14 mouse cellular contexts compared by ENCODE assay signal in the genomic region with DNA sequence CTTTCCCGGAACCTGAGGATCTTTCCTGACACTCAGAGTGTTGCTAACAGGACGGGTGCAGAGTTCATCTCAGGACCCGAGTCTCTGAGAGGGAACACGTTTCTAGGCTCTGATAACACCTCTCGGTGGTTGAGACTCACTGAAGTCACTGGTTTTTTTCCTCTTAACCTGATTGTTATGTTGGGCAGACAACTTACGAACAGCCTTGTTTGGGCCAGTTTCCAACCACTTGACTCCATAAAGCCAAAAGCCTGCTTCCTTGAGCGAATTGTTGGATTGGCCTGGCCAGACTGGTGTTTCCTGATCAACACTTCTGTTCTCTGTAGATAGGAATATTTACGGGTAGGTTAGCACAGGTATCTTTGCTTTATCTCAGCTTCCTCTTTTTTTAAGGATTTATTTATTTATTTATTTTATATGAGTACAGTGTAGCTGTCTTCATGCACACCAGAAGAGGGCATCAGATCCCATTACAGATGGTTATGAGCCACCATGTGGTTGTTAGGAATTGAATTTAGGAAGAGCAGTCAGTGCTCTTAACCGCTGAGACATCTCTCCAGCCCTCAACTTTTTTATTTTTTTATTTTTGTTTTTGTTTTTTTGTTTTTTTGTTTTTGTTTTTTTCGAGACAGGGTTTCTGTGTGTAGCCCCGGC. TPM values are rescaled to one million over a fixed set of nuclear protein-coding genes. Genes with fewer than 3 reads are reported as not detected.
DNase-seq lines count a peak whose midpoint lies in the region; ATAC-seq and TF ChIP-seq lines count a peak whose summit lies in the region.
"Had no signal": no experiment of that assay in that cellular context is flagged by ENCODE, and none has a peak within 500 bp of the region (broad histone marks: within the 10 kb centered on the region; RNA-seq: fewer than 3 reads in every experiment).

No protein-coding gene starts in this region.

- DNase-seq in cerebellum, adult 11-12 months, result peak; percentile 38
- DNase-seq in cerebellum, postnatal 14 days, result no peak
- peak; percentile 64 for DNase-seq in kidney, adult 2 months
- peak; percentile 89 for DNase-seq in 416B (ENCODE audit: low read depth)
- DNase-seq in liver, embryonic 13.5 days, result no peak
- DNase-seq in adrenal gland, postnatal 14 days, result no peak
- DNase-seq: gastrocnemius, postnatal 25 days; retina, postnatal 1 day; thymus, postnatal 36 days had no signal

- no peak overlapping the region for H3K4me3 ChIP-seq in kidney, adult 2 months (ENCODE audit: insufficient read depth, low read depth, low read length)
- H3K4me3 ChIP-seq in kidney, embryonic 16.5 days (ENCODE audit: low read length), result no peak overlapping the region
- H3K4me3 ChIP-seq in liver, embryonic 13.5 days (replicated peaks), result no peak overlapping the region

- no peak for TF ChIP-seq CTCF in kidney, adult 2 months (conservative IDR thresholded peaks at IDR 0.05; ENCODE audit: insufficient read depth, insufficient read length, low read depth, low read length)

- H3K9me3 ChIP-seq in kidney, embryonic 16.5 days (ENCODE audit: low read length), result no peaks in the 10 kb centered on the region
- H3K9me3 ChIP-seq in liver, embryonic 13.5 days (replicated peaks), result no peaks in the 10 kb centered on the region
- H3K9me3 ChIP-seq: embryonic facial prominence, embryonic 10.5 days; G1E; midbrain, embryonic 10.5 days had no signal

- WGBS in kidney, adult 2 months, result 42% methylated on average over 11 of the region's 11 CpGs
- 80% methylated on average over 11 of the region's 11 CpGs for WGBS in kidney, embryonic 16.5 days
- whole genome bisulfite sequencing in liver, embryonic 13.5 days (ENCODE audit: insufficient replicate concordance), result 31% methylated on average over 11 of the region's 11 CpGs

- ATAC-seq in kidney, embryonic 16.5 days (ENCODE audit: low FRiP score, low TSS enrichment), result no peak
- no peak for ATAC-seq in liver, embryonic 13.5 days (ENCODE audit: low read depth)
- no peak for ATAC-seq in erythroblast, adult 5-6 weeks (replicated peaks; ENCODE audit: low FRiP score, poor library complexity, severe bottlenecking)

- no peak overlapping the region for H3K9ac ChIP-seq in kidney, embryonic 16.5 days (replicated peaks; ENCODE audit: low read length)
- peak overlapping the region; percentile 26; the same call in 1 of the 2 replicates for H3K9ac ChIP-seq in liver, embryonic 13.5 days

- H3K4me2 ChIP-seq in kidney, embryonic 16.5 days (replicated peaks; ENCODE audit: low read depth, low read length), result no peak overlapping the region
- peak overlapping the region; percentile 76; the same call in 1 of the 2 replicates for H3K4me2 ChIP-seq in liver, embryonic 13.5 days

- H3K27me3 ChIP-seq in kidney, adult 2 months (replicated peaks; ENCODE audit: control insufficient read depth, insufficient read depth, low read length), result no peaks in the 10 kb centered on the region
- no peaks in the 10 kb centered on the region for H3K27me3 ChIP-seq in kidney, embryonic 16.5 days (ENCODE audit: insufficient read depth, low read length)
- H3K27me3 ChIP-seq in liver, embryonic 13.5 days, result no peaks in the 10 kb centered on the region

- H3K27ac ChIP-seq in kidney, adult 2 months (ENCODE audit: insufficient read depth, low read depth, low read length), result peak overlapping the region; percentile 98
- no peak overlapping the region; the same call in 1 of the 2 replicates for H3K27ac ChIP-seq in kidney, embryonic 16.5 days (ENCODE audit: low read length)
- H3K27ac ChIP-seq in liver, embryonic 13.5 days, result peak overlapping the region; percentile 79
- H3K27ac ChIP-seq: embryonic facial prominence, embryonic 10.5 days had no signal

- TF ChIP-seq POLR2A in kidney, adult 2 months (IDR thresholded peaks at IDR 0.05; ENCODE audit: low read depth, low read length), result no peak

- H3K36me3 ChIP-seq in kidney, adult 2 months (ENCODE audit: control insufficient read depth, insufficient read depth, low read length), result no peaks in the 10 kb centered on the region
- peaks cover under 1% of the 10 kb centered on the region; the same call in 1 of the 2 replicates for H3K36me3 ChIP-seq in kidney, embryonic 16.5 days (ENCODE audit: insufficient read depth, low read length)
- peaks cover 10% of the 10 kb centered on the region; the same call in 1 of the 2 replicates for H3K36me3 ChIP-seq in liver, embryonic 13.5 days

- peaks cover 14% of the 10 kb centered on the region for H3K4me1 ChIP-seq in kidney, adult 2 months (ENCODE audit: control insufficient read depth, insufficient read depth, low read length)
- peaks cover 17% of the 10 kb centered on the region for H3K4me1 ChIP-seq in kidney, embryonic 16.5 days (ENCODE audit: insufficient read depth, low read length)
- H3K4me1 ChIP-seq in liver, embryonic 13.5 days (replicated peaks), result peaks cover 53% of the 10 kb centered on the region

RNA-seq across cellular contexts. Expression of a gene that starts 2.1 kb away (rescaled TPM):
- polyA plus RNA-seq in kidney, adult 2 months (2012; rRNA removed), result 391 and 392 TPM in 2 replicates
- 99.4 and 123 TPM in 2 replicates for polyA plus RNA-seq in kidney, embryonic 16.5 days (2015; fragmentation: Nextera tagmentation; extraction: Ambion mirVana)
- polyA plus RNA-seq in liver, embryonic 13.5 days (2015; fragmentation: Nextera tagmentation; extraction: Ambion mirVana), result 58.9 and 81.2 TPM in 2 replicates
- total RNA-seq in adrenal gland, postnatal 14 days (2021), result 121 and 127 TPM in 2 replicates
- 105 and 125 TPM in 2 replicates for total RNA-seq in erythroblast, adult 5-6 weeks (2015; ENCODE audit: low replicate concordance)
- total RNA-seq in erythroblast, adult 5-6 weeks (2017; ENCODE audit: low replicate concordance), result 58.0 and 68.8 TPM in 2 replicates

RNA-seq across cellular contexts. Expression of a gene that starts 11.1 kb away (rescaled TPM):
- polyA plus RNA-seq in kidney, adult 2 months (2012; rRNA removed), result 1.1 and 2.4 TPM in 2 replicates
- 1.00 and 1.4 TPM in 2 replicates for polyA plus RNA-seq in kidney, embryonic 16.5 days (2015; fragmentation: Nextera tagmentation; extraction: Ambion mirVana)
- polyA plus RNA-seq in liver, embryonic 13.5 days (2015; fragmentation: Nextera tagmentation; extraction: Ambion mirVana), result 31.6 and 32.7 TPM in 2 replicates
- total RNA-seq in adrenal gland, postnatal 14 days (2021), result 0.74 and 4.0 TPM in 2 replicates
- 4.2 and 4.8 TPM in 2 replicates for total RNA-seq in erythroblast, adult 5-6 weeks (2015; ENCODE audit: low replicate concordance)
- total RNA-seq in erythroblast, adult 5-6 weeks (2017; ENCODE audit: low replicate concordance), result 4.3 and 7.0 TPM in 2 replicates

RNA-seq across cellular contexts. Expression of a gene that starts 38.1 kb away (rescaled TPM):
- polyA plus RNA-seq in kidney, adult 2 months (2012; rRNA removed), result 34.9 and 39.6 TPM in 2 replicates
- polyA plus RNA-seq in kidney, embryonic 16.5 days (2015; fragmentation: Nextera tagmentation; extraction: Ambion mirVana), result 23.9 and 31.2 TPM in 2 replicates
- 3.7 and 4.0 TPM in 2 replicates for polyA plus RNA-seq in liver, embryonic 13.5 days (2015; fragmentation: Nextera tagmentation; extraction: Ambion mirVana)
- total RNA-seq in adrenal gland, postnatal 14 days (2021), result 19.9 and 23.6 TPM in 2 replicates
- 1.0 and 2.5 TPM in 2 replicates for total RNA-seq in erythroblast, adult 5-6 weeks (2015; ENCODE audit: low replicate concordance)
- total RNA-seq in erythroblast, adult 5-6 weeks (2017; ENCODE audit: low replicate concordance), result 1.3 TPM in 1 of 2 replicates, not detected in the other
- polyA plus RNA-seq: G1E had no signal

RNA-seq across cellular contexts. Expression of a gene that starts 42.1 kb away (rescaled TPM):
- 9.5 and 9.6 TPM in 2 replicates for polyA plus RNA-seq in kidney, adult 2 months (2012; rRNA removed)
- polyA plus RNA-seq in kidney, embryonic 16.5 days (2015; fragmentation: Nextera tagmentation; extraction: Ambion mirVana), result 4.9 and 6.3 TPM in 2 replicates
- 1.1 and 1.4 TPM in 2 replicates for polyA plus RNA-seq in liver, embryonic 13.5 days (2015; fragmentation: Nextera tagmentation; extraction: Ambion mirVana)
- 8.6 and 10.2 TPM in 2 replicates for total RNA-seq in adrenal gland, postnatal 14 days (2021)
- 0.38 and 2.3 TPM in 2 replicates for total RNA-seq in erythroblast, adult 5-6 weeks (2015; ENCODE audit: low replicate concordance)
- total RNA-seq in erythroblast, adult 5-6 weeks (2017; ENCODE audit: low replicate concordance), result 0.28 and 3.3 TPM in 2 replicates
- polyA plus RNA-seq: G1E had no signal

RNA-seq across cellular contexts. Expression of a gene that starts 49.8 kb away (rescaled TPM):
- 69.9 and 70.7 TPM in 2 replicates for polyA plus RNA-seq in kidney, adult 2 months (2012; rRNA removed)
- 119 and 120 TPM in 2 replicates for polyA plus RNA-seq in kidney, embryonic 16.5 days (2015; fragmentation: Nextera tagmentation; extraction: Ambion mirVana)
- 66.6 and 70.9 TPM in 2 replicates for polyA plus RNA-seq in liver, embryonic 13.5 days (2015; fragmentation: Nextera tagmentation; extraction: Ambion mirVana)
- total RNA-seq in adrenal gland, postnatal 14 days (2021), result 90.7 and 95.0 TPM in 2 replicates
- total RNA-seq in erythroblast, adult 5-6 weeks (2015; ENCODE audit: low replicate concordance), result 10.0 and 19.8 TPM in 2 replicates
- 5.2 and 6.7 TPM in 2 replicates for total RNA-seq in erythroblast, adult 5-6 weeks (2017; ENCODE audit: low replicate concordance)

Comparison
In these comparisons a context has a peak if more than half of its experiments do, and no peak if none do; other contexts are left out.
1. DNase-seq: peak in cerebellum, adult 11-12 months (single experiment), kidney, adult 2 months (single experiment) and 416B (single experiment); none in cerebellum, postnatal 14 days (0 of 2), liver, embryonic 13.5 days (single experiment) and adrenal gland, postnatal 14 days (single experiment).